Mouse (Mus musculus): ENCODE results near the gene Gm17428.

GRCm38 (mm10) chr14:54960769-54961168 is 16.0 kb upstream of the Gm17428 start:
- TF ChIP-seq CTCF (IDR thresholded peaks at IDR 0.05; ENCODE audit: low read depth, low read length) (no peak), POLR2A (IDR thresholded peaks at IDR 0.05; ENCODE audit: borderline replicate concordance, low read depth, low read length) (no peak)

All from bone marrow macrophage, adult 2 months (primary cell).